Mouse (Mus musculus) neural tube, embryonic 11.5 days (tissue): Measurements from ENCODE around the gene Plekhg5. TPM values are rescaled to one million over a fixed set of nuclear protein-coding genes. Genes with fewer than 3 reads are reported as not detected.

Experiments used
- ATAC-seq: fragments of 200-750 bp; cut with Nextera tagmentation; 2 replicates; pipeline ENCODE4 v1.8.0; 2017; ENCODE audit warnings: moderate number of reproducible peaks, mild to moderate bottlenecking, moderate TSS enrichment, moderate library complexity; ENCODE audit not compliant: insufficient read depth, low FRiP score, low TSS enrichment
- DNase-seq: peaks from one replicate; pipeline ENCODE4 v3.0.0-alpha.2; 2015; ENCODE audit warnings: low spot score
- H3K27ac ChIP-seq: fragments of 300-500 bp; sonication (generic); 2 replicates; pipeline ENCODE4 v1.5.1; 2014; ENCODE audit warnings: low read depth, mild to moderate bottlenecking, low read length
- H3K27me3 ChIP-seq: fragments of 300-500 bp; sonication (generic); 2 replicates; pipeline ENCODE4 v1.6.1; 2014; ENCODE audit warnings: mild to moderate bottlenecking, low read length, mixed read lengths; ENCODE audit not compliant: control insufficient read depth, insufficient read depth
- H3K36me3 ChIP-seq: fragments of 300-500 bp; sonication (generic); 2 replicates; pipeline ENCODE4 v1.6.1; 2014; ENCODE audit warnings: mild to moderate bottlenecking, low read length, moderate library complexity, mixed read lengths; ENCODE audit not compliant: control insufficient read depth, insufficient read depth
- H3K4me1 ChIP-seq: fragments of 300-500 bp; sonication (generic); 2 replicates; pipeline ENCODE4 v1.6.1; 2014; ENCODE audit warnings: low read length, mixed read lengths; ENCODE audit not compliant: control insufficient read depth, insufficient read depth
- H3K4me2 ChIP-seq: fragments of 300-500 bp; sonication (generic); 2 replicates; pipeline ENCODE4 v1.6.1; 2014; ENCODE audit warnings: low read depth, mild to moderate bottlenecking, moderate library complexity
- H3K4me3 ChIP-seq: fragments of 300-500 bp; sonication (generic); 2 replicates; pipeline ENCODE4 v1.5.1; 2014; ENCODE audit warnings: low read depth, low read length
- H3K9ac ChIP-seq: fragments of 300-500 bp; sonication (generic); 2 replicates; pipeline ENCODE4 v1.6.1; 2014; ENCODE audit warnings: mild to moderate bottlenecking, low read length
- H3K9me3 ChIP-seq: fragments of 300-500 bp; sonication (generic); 2 replicates; pipeline ENCODE4 v1.6.1; 2016; ENCODE audit warnings: low read length; ENCODE audit not compliant: control insufficient read depth
- WGBS: fragments of 180-500 bp; shearing (Covaris S2); extraction: QIAGEN DNeasy Blood & Tissue Kit; methylation state at CpG from one replicate; pipeline ENCODE4 v1.1.7; 2014; 5-methylcytosine and 5-hydroxymethylcytosine counted together
- polyA plus RNA-seq: library from polyadenylated mRNA; unstranded; fragments of >200 nt; fragmentation: Nextera tagmentation; extraction: Ambion mirVana; gene quantifications from 2 replicates; pipeline ENCODE4 v1.2.1, GENCODE M21; 2014

The Plekhg5 gene
- polyA plus RNA-seq, 1 experiment from 2014 or later = 7.2 TPM

- Histone ChIP-seq H3K9ac (no peak overlapping the region), H3K27ac (no peak overlapping the region), H3K36me3 (peaks cover 11% of the 10 kb centered on the region)
These were observed 9.7 kb upstream of the Plekhg5 start for GRCm38 (mm10) chr4:152062390-152063110.

GRCm38 (mm10) chr4:152067280-152067679 lies 5.0 kb upstream of the Plekhg5 start:
- no peak for ATAC-seq
- DNase-seq = no peak

More at GRCm38 (mm10) chr4:152062390-152063110, 9.7 kb upstream of the Plekhg5 start:
- Histone ChIP-seq H3K4me1 (no peaks in the 10 kb centered on the region), H3K4me2 (no peak overlapping the region), H3K27me3 (no peaks in the 10 kb centered on the region), H3K4me3 (no peak overlapping the region), H3K9me3 (no peaks in the 10 kb centered on the region)
- no peak for DNase-seq
- 79% methylated on average over 9 of the region's 9 CpGs for WGBS
- ATAC-seq = no peak

GRCm38 (mm10) chr4:152068166-152068724 lies 4.1 kb upstream of the Plekhg5 start:
- no peaks in the 10 kb centered on the region for H3K9me3 ChIP-seq
- H3K4me3 ChIP-seq = no peak overlapping the region
- ATAC-seq (no peak), DNase-seq (no peak)
- H3K36me3 ChIP-seq = no peaks in the 10 kb centered on the region
- WGBS = 85% methylated on average over 6 of the region's 6 CpGs
- H3K27me3 ChIP-seq = no peaks in the 10 kb centered on the region
- no peak overlapping the region for H3K4me2 ChIP-seq
- H3K4me1 ChIP-seq = peaks cover 4% of the 10 kb centered on the region; the same call in 1 of the 2 replicates
- no peak overlapping the region for H3K27ac ChIP-seq
- no peak overlapping the region for H3K9ac ChIP-seq

More at GRCm38 (mm10) chr4:152067280-152067679, 5.0 kb upstream of the Plekhg5 start:
- Histone ChIP-seq H3K9ac (no peak overlapping the region), H3K4me2 (no peak overlapping the region), H3K36me3 (no peaks in the 10 kb centered on the region), H3K4me1 (no peaks in the 10 kb centered on the region), H3K27me3 (no peaks in the 10 kb centered on the region), H3K27ac (no peak overlapping the region), H3K9me3 (no peaks in the 10 kb centered on the region), H3K4me3 (no peak overlapping the region)

GRCm38 (mm10) chr4:152069245-152069644 lies 3.1 kb upstream of the Plekhg5 start:
- no peaks in the 10 kb centered on the region for H3K36me3 ChIP-seq
- H3K9me3 ChIP-seq = no peaks in the 10 kb centered on the region
- H3K9ac ChIP-seq = no peak overlapping the region
- H3K4me1 ChIP-seq = peaks cover 4% of the 10 kb centered on the region; the same call in 1 of the 2 replicates
- H3K27ac ChIP-seq = no peak overlapping the region
- no peaks in the 10 kb centered on the region for H3K27me3 ChIP-seq
- no peak overlapping the region for H3K4me3 ChIP-seq
- 87% methylated on average over 3 of the region's 3 CpGs for WGBS
- DNase-seq = no peak
- no peak for ATAC-seq
- H3K4me2 ChIP-seq = no peak overlapping the region

- no peak for ATAC-seq
- 83% methylated on average over 11 of the region's 11 CpGs for WGBS
These were observed 1.6 kb upstream of the Plekhg5 start for GRCm38 (mm10) chr4:152070494-152071396.

GRCm38 (mm10) chr4:152072655-152073054 lies 357 bp downstream of the Plekhg5 start:
- Histone ChIP-seq H3K9me3 (no peaks in the 10 kb centered on the region), H3K27ac (no peak overlapping the region), H3K4me1 (peaks cover 4% of the 10 kb centered on the region; the same call in 1 of the 2 replicates), H3K9ac (no peak overlapping the region), H3K4me2 (no peak overlapping the region), H3K4me3 (no peak overlapping the region), H3K36me3 (no peaks in the 10 kb centered on the region), H3K27me3 (no peaks in the 10 kb centered on the region)
- WGBS = 81% methylated on average over 10 of the region's 10 CpGs
- no peak for DNase-seq
- ATAC-seq = no peak

More at GRCm38 (mm10) chr4:152070494-152071396, 1.6 kb upstream of the Plekhg5 start:
- no peaks in the 10 kb centered on the region for H3K36me3 ChIP-seq
- H3K4me1 ChIP-seq = peaks cover 4% of the 10 kb centered on the region; the same call in 1 of the 2 replicates
- H3K27ac ChIP-seq = no peak overlapping the region
- no peak for DNase-seq
- no peak overlapping the region for H3K9ac ChIP-seq
- no peaks in the 10 kb centered on the region for H3K9me3 ChIP-seq
- H3K27me3 ChIP-seq = no peaks in the 10 kb centered on the region
- no peak overlapping the region for H3K4me3 ChIP-seq
- H3K4me2 ChIP-seq = no peak overlapping the region

GRCm38 (mm10) chr4:152073715-152074114 lies 1.4 kb downstream of the Plekhg5 start:
- 85% methylated on average over 6 of the region's 6 CpGs for WGBS
- no peaks in the 10 kb centered on the region for H3K36me3 ChIP-seq
- no peak overlapping the region for H3K9ac ChIP-seq
- DNase-seq (no peak), ATAC-seq (no peak)
- no peaks in the 10 kb centered on the region for H3K9me3 ChIP-seq
- no peak overlapping the region for H3K4me3 ChIP-seq
- H3K4me2 ChIP-seq = no peak overlapping the region
- H3K4me1 ChIP-seq = peaks cover 4% of the 10 kb centered on the region; the same call in 1 of the 2 replicates
- H3K27ac ChIP-seq = no peak overlapping the region
- no peaks in the 10 kb centered on the region for H3K27me3 ChIP-seq

- DNase-seq (no peak), ATAC-seq (no peak)
- no peak overlapping the region for H3K4me3 ChIP-seq
- no peak overlapping the region for H3K9ac ChIP-seq
- peaks cover 4% of the 10 kb centered on the region; the same call in 1 of the 2 replicates for H3K4me1 ChIP-seq
- H3K36me3 ChIP-seq = no peaks in the 10 kb centered on the region
- no peak overlapping the region for H3K27ac ChIP-seq
- H3K27me3 ChIP-seq = no peaks in the 10 kb centered on the region
- H3K4me2 ChIP-seq = no peak overlapping the region
- no peaks in the 10 kb centered on the region for H3K9me3 ChIP-seq
- WGBS = 80% methylated on average over 9 of the region's 9 CpGs
These were observed 2.2 kb downstream of the Plekhg5 start for GRCm38 (mm10) chr4:152074548-152074947.
